Mouse (Mus musculus): ENCODE measurements around the gene Alx3. TPM values are rescaled to one million over a fixed set of nuclear protein-coding genes. Genes with fewer than 3 reads are reported as not detected.

Gene Alx3
- 0.09 TPM in 2 replicates for polyA plus RNA-seq (2015; fragmentation: Nextera tagmentation; extraction: Ambion mirVana)

DNA sequence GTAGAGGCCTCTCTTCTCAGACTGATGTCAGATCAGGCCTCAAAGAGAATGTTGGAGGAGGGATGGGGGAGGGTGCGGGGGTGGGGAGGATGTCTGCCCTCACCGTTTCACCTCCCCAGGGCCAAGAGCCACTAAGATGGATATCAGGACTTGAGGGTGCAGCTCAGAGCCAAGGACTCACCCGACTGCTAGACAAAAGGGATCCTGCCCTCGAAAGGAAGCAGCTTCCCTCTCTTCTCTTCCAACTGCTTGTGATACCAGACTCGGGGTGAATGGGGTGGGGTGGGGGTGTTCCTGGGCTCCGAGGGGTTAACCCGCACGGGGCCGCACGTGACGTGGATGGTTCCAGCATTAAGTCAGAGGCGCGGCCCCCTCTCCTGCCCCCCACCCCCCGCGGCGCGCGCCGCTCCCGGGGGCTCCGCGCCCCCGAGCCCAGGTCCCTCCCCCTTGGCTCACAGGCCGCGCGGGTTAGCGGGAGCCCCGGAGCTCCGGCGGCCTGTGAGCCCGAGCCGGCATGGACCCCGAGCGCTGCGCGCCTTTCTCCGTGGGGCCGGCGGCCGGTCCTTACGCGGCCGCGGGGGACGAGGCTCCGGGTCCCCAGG lies at the start of gene Alx3:
Gene Alx3 (plus strand): TSS at position 370 of the 602 bp plus-strand sequence.
- Histone ChIP-seq H3K4me1 (replicated peaks; ENCODE audit: insufficient read depth, low read length) (peaks cover 4% of the 10 kb centered on the region), H3K9ac (ENCODE audit: low read depth, low read length) (no peak within 1 kb of the TSS), H3K9me3 (replicated peaks; ENCODE audit: low read length) (no peaks in the 10 kb centered on the region), H3K27ac (no peak within 1 kb of the TSS), H3K4me3 (replicated peaks; ENCODE audit: low read depth, low read length) (peak within 1 kb of the TSS; percentile 35), H3K36me3 (ENCODE audit: insufficient read depth, low read length) (no peaks in the 10 kb centered on the region), H3K27me3 (ENCODE audit: insufficient read depth, low read length) (peaks cover 60% of the 10 kb centered on the region), H3K4me2 (ENCODE audit: low read length) (peak within 1 kb of the TSS; percentile 57)
- ATAC-seq (replicated peaks; ENCODE audit: low FRiP score, low read depth) (no peak; the same call in 1 of the 2 replicates), DNase-seq (ENCODE audit: low spot score) (no peak)
- no peak for TF ChIP-seq CTCF (IDR thresholded peaks at IDR 0.05; ENCODE audit: low read depth)
- 2% methylated on average over 33 of the region's 46 CpGs for WGBS

DNA sequence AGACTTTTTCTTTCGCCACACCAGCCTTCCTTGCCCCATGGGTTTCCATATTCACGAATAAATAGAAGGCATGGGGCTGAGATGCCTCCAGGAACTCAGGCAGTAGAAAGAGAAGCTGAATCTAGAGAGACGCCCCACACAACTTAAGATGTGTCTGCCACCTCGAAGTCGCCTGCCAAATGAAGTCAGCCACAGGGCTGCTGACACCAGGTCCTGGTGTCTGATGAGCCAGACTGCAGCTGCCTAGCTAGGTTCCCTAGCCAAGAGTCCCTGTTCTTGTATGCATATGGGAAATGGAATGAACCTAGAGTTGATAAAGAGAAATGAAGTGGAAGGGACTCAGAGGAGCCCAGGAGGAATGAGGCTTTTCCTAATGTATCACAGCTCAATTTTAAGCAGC lies 49.6 kb upstream of the Alx3 start:
- whole genome bisulfite sequencing: 40% methylated on average over 5 of the region's 5 CpGs
- TF ChIP-seq CTCF (IDR thresholded peaks at IDR 0.05; ENCODE audit: low read depth): no peak

DNA sequence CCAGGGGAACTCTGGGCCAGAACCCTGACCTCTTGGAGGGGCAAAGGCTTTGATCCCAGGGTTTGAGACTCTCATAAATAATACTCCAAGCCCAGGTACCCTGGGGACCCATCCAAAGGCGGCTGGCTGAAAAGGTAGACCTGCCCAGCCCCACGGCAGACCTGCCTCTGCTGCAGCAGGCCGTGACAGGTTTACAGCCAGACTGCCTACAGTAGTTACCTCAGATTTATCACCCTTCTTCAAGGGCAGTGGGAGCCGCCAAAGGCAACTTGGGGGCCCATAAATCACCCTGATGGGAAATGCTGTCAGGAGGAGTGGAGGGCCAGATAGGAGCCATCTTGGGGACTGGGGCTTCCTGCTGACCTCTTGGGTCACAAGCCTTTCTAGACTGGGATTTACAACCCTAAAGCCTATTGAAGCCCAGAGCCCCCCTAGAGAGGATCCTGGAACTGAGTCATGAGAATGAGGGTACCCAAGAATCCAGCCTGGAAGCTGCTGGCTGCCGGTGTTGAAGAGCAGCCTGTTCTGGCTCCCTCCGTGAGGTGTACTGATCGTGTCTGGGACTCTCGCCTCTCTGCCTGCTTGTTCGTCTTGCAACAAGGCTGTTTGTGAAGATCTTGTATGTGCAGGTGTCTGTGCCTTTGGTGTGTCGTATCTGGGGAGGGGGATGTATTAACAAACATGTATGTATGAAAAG lies 49.0 kb upstream of the Alx3 start:
- H3K4me1 ChIP-seq (replicated peaks; ENCODE audit: insufficient read depth, low read length): 0 out of 2 replicates have a peak, but pooled peaks cover 4% of the 10 kb centered on the region
- H3K9me3 ChIP-seq (replicated peaks; ENCODE audit: low read length): no peaks in the 10 kb centered on the region
- H3K36me3 ChIP-seq (ENCODE audit: insufficient read depth, low read length): no peaks in the 10 kb centered on the region
- WGBS: 18% methylated on average over 10 of the region's 10 CpGs
- H3K4me3 ChIP-seq (replicated peaks; ENCODE audit: low read depth, low read length): no peak overlapping the region
- peak; percentile 92 for DNase-seq (ENCODE audit: low spot score)
- no peak overlapping the region for H3K9ac ChIP-seq (ENCODE audit: low read depth, low read length)
- TF ChIP-seq CTCF (IDR thresholded peaks at IDR 0.05; ENCODE audit: low read depth): no peak
- H3K27me3 ChIP-seq (ENCODE audit: insufficient read depth, low read length): peaks cover 38% of the 10 kb centered on the region
- peak; percentile 91 for ATAC-seq (replicated peaks; ENCODE audit: low FRiP score, low read depth)
- H3K4me2 ChIP-seq (ENCODE audit: low read length): no peak overlapping the region
- H3K27ac ChIP-seq: no peak overlapping the region

More for the DNA sequence above, 49.6 kb upstream of the Alx3 start:
- H3K9ac ChIP-seq (ENCODE audit: low read depth, low read length): no peak overlapping the region
- no peak for ATAC-seq (replicated peaks; ENCODE audit: low FRiP score, low read depth)
- 0 out of 2 replicates have a peak, but pooled peaks cover 4% of the 10 kb centered on the region for H3K4me1 ChIP-seq (replicated peaks; ENCODE audit: insufficient read depth, low read length)
- no peak overlapping the region for H3K4me2 ChIP-seq (ENCODE audit: low read length)
- DNase-seq (ENCODE audit: low spot score): no peak
- H3K27ac ChIP-seq: no peak overlapping the region
- no peaks in the 10 kb centered on the region for H3K9me3 ChIP-seq (replicated peaks; ENCODE audit: low read length)
- peaks cover 44% of the 10 kb centered on the region for H3K27me3 ChIP-seq (ENCODE audit: insufficient read depth, low read length)
- no peaks in the 10 kb centered on the region for H3K36me3 ChIP-seq (ENCODE audit: insufficient read depth, low read length)
- H3K4me3 ChIP-seq (replicated peaks; ENCODE audit: low read depth, low read length): no peak overlapping the region

DNA sequence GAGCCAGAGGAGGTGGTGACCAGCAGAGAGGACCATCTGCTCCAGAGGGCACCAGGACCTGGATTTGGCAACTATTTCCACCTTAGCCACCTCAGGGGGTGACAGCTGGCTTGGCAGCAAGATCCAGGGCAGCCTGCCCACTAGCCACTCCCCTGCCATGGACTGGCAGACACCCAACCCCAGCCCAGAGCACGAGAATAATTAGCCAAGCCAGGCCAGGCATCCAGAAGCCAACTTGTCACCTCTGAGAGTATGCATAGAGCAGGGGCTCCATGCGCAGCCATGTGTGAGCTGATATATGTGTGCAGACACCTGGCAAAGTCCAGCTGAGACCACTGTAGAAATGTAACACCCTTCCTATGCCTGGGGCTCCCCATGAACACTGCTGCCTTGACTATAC lies 47.9 kb upstream of the Alx3 start:
- TF ChIP-seq CTCF (IDR thresholded peaks at IDR 0.05; ENCODE audit: low read depth): no peak
- no peak overlapping the region for H3K27ac ChIP-seq
- DNase-seq (ENCODE audit: low spot score) (no peak), ATAC-seq (replicated peaks; ENCODE audit: low FRiP score, low read depth) (no peak)
- peaks cover 38% of the 10 kb centered on the region for H3K27me3 ChIP-seq (ENCODE audit: insufficient read depth, low read length)
- no peak overlapping the region for H3K9ac ChIP-seq (ENCODE audit: low read depth, low read length)
- H3K36me3 ChIP-seq (ENCODE audit: insufficient read depth, low read length): no peaks in the 10 kb centered on the region
- WGBS: 37% methylated on average over 2 of the region's 2 CpGs
- H3K4me2 ChIP-seq (ENCODE audit: low read length): no peak overlapping the region
- 0 out of 2 replicates have a peak, but pooled peaks cover 4% of the 10 kb centered on the region for H3K4me1 ChIP-seq (replicated peaks; ENCODE audit: insufficient read depth, low read length)
- no peak overlapping the region for H3K4me3 ChIP-seq (replicated peaks; ENCODE audit: low read depth, low read length)
- no peaks in the 10 kb centered on the region for H3K9me3 ChIP-seq (replicated peaks; ENCODE audit: low read length)

DNA sequence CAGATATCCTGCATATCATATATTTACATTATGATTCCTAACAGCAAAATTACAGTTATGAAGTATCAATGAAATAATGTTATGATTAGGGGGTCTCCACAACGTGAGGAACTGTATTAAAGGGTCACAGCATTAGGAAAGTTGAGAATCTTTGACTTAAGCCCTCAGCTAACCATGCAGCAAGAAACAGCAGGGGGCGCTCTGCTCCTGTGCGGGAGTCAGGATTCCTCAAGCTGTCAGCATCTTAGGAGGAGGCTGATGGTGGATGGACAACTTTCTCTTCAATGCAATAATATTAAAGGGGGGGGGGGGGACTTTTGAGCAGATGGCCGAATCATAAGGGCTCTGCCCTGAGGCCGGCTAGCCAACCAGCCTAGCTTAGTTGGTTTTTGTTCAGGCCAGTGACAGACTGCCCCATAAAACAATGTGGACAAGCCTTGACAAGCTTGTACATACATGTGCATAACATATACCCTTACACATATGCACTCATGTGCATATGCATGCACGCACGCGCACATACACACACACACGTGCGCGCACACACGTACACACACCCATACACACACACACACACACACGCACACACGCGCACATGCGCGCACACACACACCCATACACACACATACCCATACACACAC lies 44.3 kb upstream of the Alx3 start:
- H3K27ac ChIP-seq: no peak overlapping the region
- 0 out of 2 replicates have a peak, but pooled peaks cover 4% of the 10 kb centered on the region for H3K4me1 ChIP-seq (replicated peaks; ENCODE audit: insufficient read depth, low read length)
- no peaks in the 10 kb centered on the region for H3K9me3 ChIP-seq (replicated peaks; ENCODE audit: low read length)
- WGBS: 71% methylated on average over 17 of the region's 17 CpGs
- H3K9ac ChIP-seq (ENCODE audit: low read depth, low read length): no peak overlapping the region
- H3K27me3 ChIP-seq (ENCODE audit: insufficient read depth, low read length): peaks cover 22% of the 10 kb centered on the region
- ATAC-seq (replicated peaks; ENCODE audit: low FRiP score, low read depth) (peak; percentile 8; the same call in 1 of the 2 replicates), DNase-seq (ENCODE audit: low spot score) (peak; percentile 67)
- no peak overlapping the region for H3K4me3 ChIP-seq (replicated peaks; ENCODE audit: low read depth, low read length)
- TF ChIP-seq CTCF (IDR thresholded peaks at IDR 0.05; ENCODE audit: low read depth): peak; percentile 80
- H3K36me3 ChIP-seq (ENCODE audit: insufficient read depth, low read length): no peaks in the 10 kb centered on the region
- H3K4me2 ChIP-seq (ENCODE audit: low read length): no peak overlapping the region

DNA sequence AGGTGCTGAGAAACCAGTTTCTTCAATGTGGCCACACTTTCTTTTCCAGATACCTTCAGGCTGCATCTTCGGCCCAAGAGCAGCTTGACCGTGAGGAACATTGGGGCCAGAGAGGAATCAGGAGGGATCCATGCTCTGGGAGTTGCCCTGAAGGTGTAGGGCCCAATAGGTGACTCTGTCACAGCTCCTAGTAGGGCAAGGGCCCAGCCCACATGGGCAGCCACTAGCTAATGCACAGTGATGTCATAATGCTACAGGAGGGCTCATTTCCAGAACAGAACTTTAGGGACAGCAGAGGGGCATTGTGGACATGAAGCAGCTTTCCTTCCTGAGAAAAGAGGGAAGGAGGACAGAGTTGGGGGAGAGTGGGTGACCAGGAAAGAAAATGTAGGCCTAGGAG lies 40.0 kb upstream of the Alx3 start, which contains the start of gene Ubl4b:
Gene Ubl4b (minus strand): TSS at position 232 of the 400 bp plus-strand sequence.
- WGBS: 89% methylated on average over 2 of the region's 2 CpGs
- Histone ChIP-seq H3K27ac (no peak within 1 kb of the TSS), H3K4me1 (replicated peaks; ENCODE audit: insufficient read depth, low read length) (no peaks in the 10 kb centered on the region), H3K27me3 (ENCODE audit: insufficient read depth, low read length) (peaks cover 12% of the 10 kb centered on the region), H3K4me3 (replicated peaks; ENCODE audit: low read depth, low read length) (no peak within 1 kb of the TSS), H3K36me3 (ENCODE audit: insufficient read depth, low read length) (no peaks in the 10 kb centered on the region), H3K4me2 (ENCODE audit: low read length) (no peak within 1 kb of the TSS), H3K9me3 (replicated peaks; ENCODE audit: low read length) (no peaks in the 10 kb centered on the region), H3K9ac (ENCODE audit: low read depth, low read length) (no peak within 1 kb of the TSS)
- DNase-seq (ENCODE audit: low spot score): no peak
- no peak for TF ChIP-seq CTCF (IDR thresholded peaks at IDR 0.05; ENCODE audit: low read depth)
- no peak for ATAC-seq (replicated peaks; ENCODE audit: low FRiP score, low read depth)
